Mouse (Mus musculus) B cell, adult 2 months (primary cell): ENCODE results near the gene Wnt16.

Experiments
- DNase-seq, 2 experiments: peaks; one replicate each; pipeline ENCODE4 v3.0.0; 2022

The Wnt16 gene

GRCm38 (mm10) chr6:22326289-22326688, 38.3 kb downstream of the Wnt16 start:
- no peak for DNase-seq

GRCm38 (mm10) chr6:22327091-22327490, 39.1 kb downstream of the Wnt16 start:
- DNase-seq = no peak

- no peak for DNase-seq
Observed at GRCm38 (mm10) chr6:22327931-22328330, 39.9 kb downstream of the Wnt16 start.

GRCm38 (mm10) chr6:22330169-22330960, 42.3 kb downstream of the Wnt16 start:
- DNase-seq = peak; percentile 53 to 59

GRCm38 (mm10) chr6:22332548-22332947, 44.5 kb downstream of the Wnt16 start:
- DNase-seq = no peak

- no peak for DNase-seq
Observed at GRCm38 (mm10) chr6:22339763-22340542, 51.9 kb downstream of the Wnt16 start.

GRCm38 (mm10) chr6:22340779-22341178, 52.8 kb downstream of the Wnt16 start:
- DNase-seq = no peak

- DNase-seq = no peak
Observed at GRCm38 (mm10) chr6:22343292-22343691, 55.3 kb downstream of the Wnt16 start.

- DNase-seq = no peak
Observed at GRCm38 (mm10) chr6:22343706-22344105, 55.7 kb downstream of the Wnt16 start.

GRCm38 (mm10) chr6:22344443-22344842, 56.4 kb downstream of the Wnt16 start:
- no peak for DNase-seq

- no peak for DNase-seq
Observed at GRCm38 (mm10) chr6:22347132-22347902, 59.3 kb downstream of the Wnt16 start.
